Mouse (Mus musculus): ENCODE measurements around the gene Gm10181. TPM values are rescaled to one million over a fixed set of nuclear protein-coding genes. Genes with fewer than 3 reads are reported as not detected.

The Gm10181 gene
- polyA plus RNA-seq (2015; fragmentation: Nextera tagmentation; extraction: Ambion mirVana) = not detected in 2 replicates

- WGBS = 81% methylated on average over 2 of the region's 2 CpGs
- H3K27ac ChIP-seq = no peak within 1 kb of the TSS
- no peak within 1 kb of the TSS for H3K4me2 ChIP-seq
- H3K4me1 ChIP-seq (replicated peaks) = no peaks in the 10 kb centered on the region
- H3K4me3 ChIP-seq = no peak within 1 kb of the TSS
- H3K36me3 ChIP-seq = no peaks in the 10 kb centered on the region
- no peak within 1 kb of the TSS for H3K9ac ChIP-seq
- no peak for ATAC-seq (replicated peaks; ENCODE audit: insufficient number of reproducible peaks, insufficient read depth, low FRiP score, low read depth)
- H3K27me3 ChIP-seq = no peaks in the 10 kb centered on the region
- H3K9me3 ChIP-seq (replicated peaks) = no peaks in the 10 kb centered on the region
Observed at GRCm38 (mm10) chr9:25089122-25089521, at the start of gene Gm10181. Gene Gm10181 (plus strand): TSS chr9:25089422.

- 21% methylated on average over 6 of the region's 6 CpGs for WGBS
- Histone ChIP-seq H3K9ac (no peak overlapping the region), H3K4me2 (no peak overlapping the region), H3K27ac (no peak overlapping the region), H3K27me3 (no peaks in the 10 kb centered on the region), H3K4me1 (replicated peaks) (0 out of 2 replicates have a peak, but pooled peaks cover 5% of the 10 kb centered on the region), H3K9me3 (replicated peaks) (no peaks in the 10 kb centered on the region), H3K4me3 (no peak overlapping the region), H3K36me3 (no peaks in the 10 kb centered on the region)
- ATAC-seq (replicated peaks; ENCODE audit: insufficient number of reproducible peaks, insufficient read depth, low FRiP score, low read depth) = no peak
Observed at GRCm38 (mm10) chr9:25041665-25042064, 47.6 kb upstream of the Gm10181 start.

DNA sequence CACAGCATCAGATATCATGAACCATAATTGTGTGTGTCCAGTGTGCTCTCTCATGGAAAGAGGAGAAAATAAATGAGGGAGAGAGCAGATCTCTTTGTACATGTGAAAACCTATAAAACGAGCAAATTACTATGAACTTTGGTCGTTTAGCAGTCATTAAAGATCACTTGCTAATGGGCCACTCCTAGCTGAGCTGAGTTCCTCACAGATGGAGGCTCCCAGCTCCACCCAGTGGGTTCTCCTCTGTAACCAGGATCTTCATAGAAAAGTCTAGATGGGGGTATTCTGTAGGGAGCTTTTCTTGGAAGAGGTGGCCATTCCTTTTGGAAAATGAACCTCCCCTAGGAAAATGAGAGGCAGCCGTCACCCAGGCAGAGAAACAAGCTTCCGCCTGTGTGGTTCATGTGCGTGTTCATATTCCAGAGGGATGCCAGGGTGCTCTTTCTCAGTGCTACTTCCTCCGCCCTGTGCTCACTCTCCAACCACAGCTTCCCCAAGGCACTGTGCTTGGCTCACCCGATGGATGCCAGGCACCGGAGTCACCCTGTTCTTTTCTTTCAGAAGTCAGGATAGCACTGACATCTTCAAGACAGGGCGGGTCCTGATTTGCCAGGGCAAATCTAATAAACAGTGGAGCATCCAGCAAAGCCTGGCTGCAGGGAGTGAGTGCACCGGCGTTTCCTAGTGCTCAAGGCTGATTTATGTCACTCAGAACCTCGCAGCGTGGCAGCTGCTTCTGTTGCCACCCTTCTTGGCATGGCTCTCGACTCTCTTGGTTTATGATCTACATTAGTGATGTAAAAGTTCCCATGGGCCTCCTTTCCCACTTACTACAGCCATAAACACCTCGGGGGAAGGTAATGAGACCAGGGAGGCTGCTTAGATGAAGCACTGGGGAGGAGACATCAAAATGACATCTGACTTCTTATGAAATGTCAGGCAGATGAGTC is 46.8 kb upstream of the Gm10181 start:
- Histone ChIP-seq H3K9me3 (replicated peaks) (no peaks in the 10 kb centered on the region), H3K27ac (no peak overlapping the region), H3K36me3 (no peaks in the 10 kb centered on the region), H3K4me1 (replicated peaks) (0 out of 2 replicates have a peak, but pooled peaks cover 5% of the 10 kb centered on the region), H3K4me3 (no peak overlapping the region), H3K27me3 (no peaks in the 10 kb centered on the region), H3K9ac (no peak overlapping the region), H3K4me2 (no peak overlapping the region)
- no peak for ATAC-seq (replicated peaks; ENCODE audit: insufficient number of reproducible peaks, insufficient read depth, low FRiP score, low read depth)
- 64% methylated on average over 15 of the region's 15 CpGs for WGBS

GRCm38 (mm10) chr9:25044325-25044724 is 44.9 kb upstream of the Gm10181 start:
- peaks cover 5% of the 10 kb centered on the region for H3K4me1 ChIP-seq (replicated peaks)
- no peaks in the 10 kb centered on the region for H3K27me3 ChIP-seq
- no peaks in the 10 kb centered on the region for H3K36me3 ChIP-seq
- no peak for ATAC-seq (replicated peaks; ENCODE audit: insufficient number of reproducible peaks, insufficient read depth, low FRiP score, low read depth)
- H3K27ac ChIP-seq = no peak overlapping the region
- 90% methylated on average over 3 of the region's 3 CpGs for WGBS
- H3K9ac ChIP-seq = no peak overlapping the region
- H3K4me3 ChIP-seq = no peak overlapping the region
- no peaks in the 10 kb centered on the region for H3K9me3 ChIP-seq (replicated peaks)
- no peak overlapping the region for H3K4me2 ChIP-seq

DNA sequence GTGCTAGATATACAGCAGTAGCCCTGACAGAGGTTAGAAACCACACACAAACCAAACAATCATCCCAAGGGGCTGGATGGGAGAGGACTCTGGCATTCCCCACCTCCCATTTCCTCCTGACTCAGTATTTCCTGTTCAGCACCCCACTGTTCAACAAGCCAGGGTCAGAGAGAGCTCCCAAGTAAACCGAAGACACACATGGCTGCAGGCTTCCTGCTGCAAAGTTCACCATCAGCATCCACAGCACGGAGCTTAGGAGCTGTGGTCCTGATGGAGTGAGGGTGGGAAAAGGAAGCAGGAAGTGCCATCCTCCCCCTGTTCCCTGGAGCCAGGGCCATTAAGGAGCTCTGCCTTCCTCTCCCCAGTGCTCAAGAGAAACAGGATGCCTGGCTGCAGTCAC is 40.9 kb upstream of the Gm10181 start:
- Histone ChIP-seq H3K4me3 (no peak overlapping the region), H3K4me2 (peak overlapping the region; percentile 41), H3K27me3 (no peaks in the 10 kb centered on the region), H3K9ac (no peak overlapping the region), H3K9me3 (replicated peaks) (no peaks in the 10 kb centered on the region), H3K36me3 (no peaks in the 10 kb centered on the region), H3K4me1 (replicated peaks) (peaks cover 5% of the 10 kb centered on the region), H3K27ac (no peak overlapping the region)
- 29% methylated on average over 2 of the region's 2 CpGs for WGBS
- no peak for ATAC-seq (replicated peaks; ENCODE audit: insufficient number of reproducible peaks, insufficient read depth, low FRiP score, low read depth)

DNA sequence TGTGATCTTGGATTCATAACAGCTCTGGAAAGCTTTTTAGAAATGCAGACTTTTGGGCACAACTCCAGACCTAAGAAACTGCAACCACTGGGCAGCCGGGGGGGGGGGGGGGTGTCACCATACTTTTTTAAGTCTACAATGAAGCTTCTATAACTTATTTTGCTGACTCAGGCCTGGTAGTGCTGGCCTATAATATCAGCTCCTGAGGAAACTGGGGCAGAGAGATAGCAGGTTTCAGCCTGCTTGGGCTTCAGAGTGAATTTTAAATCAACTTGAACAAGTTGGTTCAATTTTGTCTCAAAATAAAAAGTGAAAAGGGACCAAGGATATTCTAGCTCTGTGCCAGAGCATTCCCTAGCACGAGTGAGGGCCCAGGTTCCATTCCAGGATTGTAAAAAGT is 40.3 kb upstream of the Gm10181 start:
- ATAC-seq (replicated peaks; ENCODE audit: insufficient number of reproducible peaks, insufficient read depth, low FRiP score, low read depth) = no peak
- Histone ChIP-seq H3K36me3 (no peaks in the 10 kb centered on the region), H3K4me2 (no peak overlapping the region), H3K4me3 (no peak overlapping the region), H3K9ac (no peak overlapping the region), H3K4me1 (replicated peaks) (peaks cover 5% of the 10 kb centered on the region), H3K9me3 (replicated peaks) (no peaks in the 10 kb centered on the region), H3K27ac (no peak overlapping the region), H3K27me3 (no peaks in the 10 kb centered on the region)
- 54% methylated on average over 2 of the region's 2 CpGs for WGBS

DNA sequence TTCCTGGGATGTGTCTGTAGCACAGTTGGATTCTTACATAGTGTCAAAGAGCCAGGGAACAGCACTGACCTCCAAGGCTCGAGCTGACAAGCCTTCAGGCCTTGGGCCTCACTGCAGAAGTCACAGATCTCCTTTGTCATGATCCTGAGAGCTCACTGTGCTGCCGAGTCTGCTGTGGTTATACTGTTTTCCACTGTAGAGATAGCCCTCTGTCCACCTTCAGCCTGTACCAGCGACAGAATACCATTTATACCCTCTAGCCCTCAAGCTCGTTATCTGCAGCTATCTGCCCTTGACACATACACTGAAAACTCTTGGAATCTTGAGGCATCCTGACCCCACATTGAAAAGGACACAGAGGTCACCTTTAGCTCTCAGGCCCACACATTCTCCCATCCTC is 37.3 kb upstream of the Gm10181 start:
- no peaks in the 10 kb centered on the region for H3K9me3 ChIP-seq (replicated peaks)
- no peak overlapping the region for H3K4me2 ChIP-seq
- no peak overlapping the region for H3K9ac ChIP-seq
- H3K27me3 ChIP-seq = no peaks in the 10 kb centered on the region
- no peaks in the 10 kb centered on the region for H3K36me3 ChIP-seq
- no peak overlapping the region for H3K27ac ChIP-seq
- no peak for ATAC-seq (replicated peaks; ENCODE audit: insufficient number of reproducible peaks, insufficient read depth, low FRiP score, low read depth)
- H3K4me1 ChIP-seq (replicated peaks) = peaks cover 5% of the 10 kb centered on the region
- H3K4me3 ChIP-seq = no peak overlapping the region
- WGBS = 47% methylated on average over 4 of the region's 4 CpGs

DNA sequence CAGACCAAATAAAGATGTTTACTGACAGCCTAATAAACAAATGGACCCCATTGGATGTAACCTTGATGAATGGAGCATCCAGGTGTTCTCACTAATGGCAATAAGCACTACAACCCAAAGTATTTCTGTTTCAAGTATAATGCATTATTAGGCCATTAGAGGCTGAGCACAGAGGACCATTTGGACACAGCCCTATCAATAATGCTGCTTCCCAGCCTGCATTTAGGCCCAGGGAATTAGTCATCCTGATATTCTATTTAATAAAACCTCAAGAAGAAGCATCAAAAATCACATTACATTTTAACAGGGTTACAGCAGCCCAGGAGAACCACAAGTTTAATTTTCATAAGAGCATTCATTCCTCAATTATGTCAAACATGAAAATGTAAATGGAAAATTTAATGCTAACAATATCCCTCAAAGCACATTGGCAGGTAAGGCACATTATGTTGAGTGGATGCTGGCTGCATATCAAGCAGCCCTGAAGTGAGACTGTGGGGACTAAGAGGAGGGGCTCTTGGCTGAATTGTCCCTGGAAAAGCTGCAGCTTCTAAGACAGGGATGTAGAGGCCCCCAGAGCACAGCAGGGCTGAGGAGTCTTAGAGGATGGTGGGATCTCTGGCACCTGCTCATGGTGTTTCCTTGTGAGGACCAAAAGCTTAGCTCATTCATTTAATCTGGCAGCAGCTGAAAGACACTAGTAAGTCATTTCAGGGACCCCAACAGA is 33.4 kb upstream of the Gm10181 start:
- no peak for ATAC-seq (replicated peaks; ENCODE audit: insufficient number of reproducible peaks, insufficient read depth, low FRiP score, low read depth)
- no peak overlapping the region for H3K4me3 ChIP-seq
- H3K4me2 ChIP-seq = no peak overlapping the region

DNA sequence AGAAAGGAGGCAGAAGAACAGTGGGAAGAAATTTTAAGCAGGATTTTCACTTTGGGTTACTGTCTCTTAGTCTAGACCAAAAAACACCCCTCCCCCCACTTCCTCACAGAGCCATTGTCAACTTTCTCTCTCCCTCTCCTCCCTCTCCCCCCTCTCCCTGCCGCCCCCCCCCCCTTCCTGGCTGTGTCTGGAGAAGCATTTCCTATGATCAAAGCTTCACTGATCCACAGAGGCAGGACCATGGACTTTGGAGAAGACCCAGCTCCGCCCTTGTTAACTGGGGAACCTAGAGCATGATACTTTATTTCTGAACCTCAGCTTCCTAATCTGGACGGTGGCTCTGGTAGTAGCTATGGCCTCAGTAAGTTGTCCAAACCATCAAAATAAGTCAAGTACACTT is 30.5 kb upstream of the Gm10181 start:
- Histone ChIP-seq H3K36me3 (no peaks in the 10 kb centered on the region), H3K4me3 (no peak overlapping the region), H3K4me2 (no peak overlapping the region), H3K27me3 (no peaks in the 10 kb centered on the region), H3K9ac (no peak overlapping the region), H3K4me1 (replicated peaks) (peaks cover 2% of the 10 kb centered on the region; the same call in 1 of the 2 replicates), H3K27ac (no peak overlapping the region), H3K9me3 (replicated peaks) (no peaks in the 10 kb centered on the region)
- no peak for ATAC-seq (replicated peaks; ENCODE audit: insufficient number of reproducible peaks, insufficient read depth, low FRiP score, low read depth)
- 56% methylated on average over 2 of the region's 3 CpGs for WGBS

More for the DNA sequence above, 33.4 kb upstream of the Gm10181 start:
- H3K9ac ChIP-seq = no peak overlapping the region
- H3K27ac ChIP-seq = no peak overlapping the region
- H3K4me1 ChIP-seq (replicated peaks) = peaks cover 2% of the 10 kb centered on the region; the same call in 1 of the 2 replicates
- H3K36me3 ChIP-seq = no peaks in the 10 kb centered on the region
- H3K9me3 ChIP-seq (replicated peaks) = no peaks in the 10 kb centered on the region
- no peaks in the 10 kb centered on the region for H3K27me3 ChIP-seq

- Histone ChIP-seq H3K4me3 (no peak overlapping the region), H3K4me1 (replicated peaks) (peaks cover 31% of the 10 kb centered on the region), H3K9me3 (replicated peaks) (no peaks in the 10 kb centered on the region), H3K27ac (no peak overlapping the region), H3K27me3 (no peaks in the 10 kb centered on the region), H3K4me2 (no peak overlapping the region), H3K36me3 (no peaks in the 10 kb centered on the region), H3K9ac (no peak overlapping the region)
- 86% methylated on average over 1 of the region's 1 CpGs for WGBS
- ATAC-seq (replicated peaks; ENCODE audit: insufficient number of reproducible peaks, insufficient read depth, low FRiP score, low read depth) = no peak
Observed at GRCm38 (mm10) chr9:25072666-25073065, 16.6 kb upstream of the Gm10181 start.

GRCm38 (mm10) chr9:25075977-25076376 is 13.2 kb upstream of the Gm10181 start:
- Histone ChIP-seq H3K27ac (peak overlapping the region; percentile 88), H3K4me2 (peak overlapping the region; percentile 11; the same call in 1 of the 2 replicates)

More at GRCm38 (mm10) chr9:25075977-25076376, 13.2 kb upstream of the Gm10181 start:
- Histone ChIP-seq H3K4me3 (no peak overlapping the region), H3K9me3 (replicated peaks) (no peaks in the 10 kb centered on the region), H3K27me3 (no peaks in the 10 kb centered on the region), H3K9ac (no peak overlapping the region), H3K36me3 (no peaks in the 10 kb centered on the region), H3K4me1 (replicated peaks) (peaks cover 31% of the 10 kb centered on the region)
- ATAC-seq (replicated peaks; ENCODE audit: insufficient number of reproducible peaks, insufficient read depth, low FRiP score, low read depth) = peak; percentile 85
- WGBS = 11% methylated on average over 3 of the region's 3 CpGs

Data from heart, embryonic 15.5 days (tissue).